Mouse (Mus musculus) left cerebral cortex, adult 8-10 months (tissue): Measurements from ENCODE around the gene Flywch2. TPM values are rescaled to one million over a fixed set of nuclear protein-coding genes. Genes with fewer than 3 reads are reported as not detected.

Experiments
- DNase-seq, 2 experiments: peaks; one replicate each; pipeline ENCODE4 v3.0.0; 2022; ENCODE audit warnings: low spot score in 2 of 2
- total RNA-seq, 4 experiments: library from RNA; stranded (reverse); gene quantifications; 2 replicates each; pipeline ENCODE4 v1.2.4; 2022

The Flywch2 gene
- total RNA-seq, 4 experiments from 2014 or later: 12.2 to 21.3 (median 17.7) TPM

- DNase-seq: no peak
These were observed 37.1 kb downstream of the Flywch2 start for GRCm38 (mm10) chr17:23748631-23749391.

GRCm38 (mm10) chr17:23748026-23748425, 37.9 kb downstream of the Flywch2 start:
- DNase-seq: no peak

GRCm38 (mm10) chr17:23747471-23747870, 38.4 kb downstream of the Flywch2 start:
- no peak for DNase-seq

- DNase-seq: no peak
These were observed 39.1 kb downstream of the Flywch2 start for GRCm38 (mm10) chr17:23746767-23747166.

GRCm38 (mm10) chr17:23746311-23746710, 39.6 kb downstream of the Flywch2 start:
- no peak for DNase-seq

GRCm38 (mm10) chr17:23745301-23746251, 40.3 kb downstream of the Flywch2 start, which contains the start of gene Kremen2:
Gene Kremen2, minus strand, starts transcription at chr17:23745833.
- no peak for DNase-seq

- DNase-seq: no peak
These were observed 41.2 kb downstream of the Flywch2 start for GRCm38 (mm10) chr17:23744651-23745050.

- DNase-seq: no peak
These were observed 41.8 kb downstream of the Flywch2 start for GRCm38 (mm10) chr17:23744076-23744475.

- DNase-seq: no peak
These were observed 42.9 kb downstream of the Flywch2 start for GRCm38 (mm10) chr17:23742941-23743340.

GRCm38 (mm10) chr17:23742210-23742793, 43.6 kb downstream of the Flywch2 start:
- DNase-seq: no peak

GRCm38 (mm10) chr17:23741359-23742209, 44.3 kb downstream of the Flywch2 start:
- no peak for DNase-seq

GRCm38 (mm10) chr17:23740598-23741021, 45.3 kb downstream of the Flywch2 start, which contains the start of gene Paqr4:
Gene Paqr4, minus strand, starts transcription at chr17:23740867.
- DNase-seq: no peak

- DNase-seq: peak; percentile 81 to 94
These were observed 45.7 kb downstream of the Flywch2 start for GRCm38 (mm10) chr17:23740136-23740584.

- DNase-seq: peak in 1 of 2 experiments; percentile 62
These were observed 46.4 kb downstream of the Flywch2 start for GRCm38 (mm10) chr17:23739202-23740135.

GRCm38 (mm10) chr17:23738836-23739201, 47.1 kb downstream of the Flywch2 start:
- no peak for DNase-seq

- DNase-seq: no peak
These were observed 48.1 kb downstream of the Flywch2 start for GRCm38 (mm10) chr17:23737493-23738445.

- DNase-seq: no peak
These were observed 51.5 kb downstream of the Flywch2 start for GRCm38 (mm10) chr17:23734341-23734740.

GRCm38 (mm10) chr17:23730441-23730840, 55.4 kb downstream of the Flywch2 start:
- DNase-seq: no peak
